Mouse (Mus musculus) CH12.LX (cell line): ENCODE results near the gene Hoxb2. TPM values are rescaled to one million over a fixed set of nuclear protein-coding genes. Genes with fewer than 3 reads are reported as not detected.
A peak's percentile ranks its signal among the peaks of the same experiment; 100 is the strongest.

Experiments
- DNase-seq: peaks from one replicate; pipeline ENCODE4 v3.0.0-alpha.2; 2013; ENCODE audit errors: extremely low read depth
- H3K27ac ChIP-seq: 2 replicates; pipeline ENCODE4 v1.5.1; 2012; ENCODE audit warnings: low read depth, mild to moderate bottlenecking, control low read depth, moderate library complexity; ENCODE audit not compliant: insufficient read depth
- H3K27me3 ChIP-seq: replicated peaks from 2 replicates; pipeline ENCODE3; 2012; ENCODE audit warnings: inconsistent platforms
- H3K36me3 ChIP-seq, 2 experiments: replicated peaks in 1 of 2; 2 replicates each; pipeline versions ENCODE3 to v1.6.1; 2012; ENCODE audit warnings: inconsistent platforms in 1 of 2, low read length in 1 of 2, mild to moderate bottlenecking in 1 of 2, mixed read lengths in 1 of 2, moderate library complexity in 1 of 2; ENCODE audit not compliant: control insufficient read depth in 1 of 2, insufficient read depth in 1 of 2
- H3K4me1 ChIP-seq, 2 experiments: 2 replicates each; pipeline ENCODE4 v1.6.1; 2012; ENCODE audit warnings: inconsistent platforms in 1 of 2, moderate library complexity in 1 of 2; ENCODE audit not compliant: insufficient read depth in 2 of 2, control insufficient read depth in 1 of 2
- H3K4me2 ChIP-seq: 2 replicates; pipeline ENCODE4 v1.6.1; 2012; ENCODE audit warnings: low read depth, mild to moderate bottlenecking, control low read depth; ENCODE audit not compliant: poor library complexity, insufficient read depth, severe bottlenecking
- H3K4me3 ChIP-seq, 3 experiments: fragments of 150-350 bp in 1 of 3; sonication (generic) in 1 of 3; replicated peaks in 1 of 3; 2 replicates each; pipeline versions ENCODE3 to v1.5.1; 2011 to 2012; ENCODE audit warnings: low read depth in 2 of 3, low read length in 2 of 3, mild to moderate bottlenecking in 2 of 3, moderate library complexity in 2 of 3, control low read depth in 1 of 3, improper control_type of control experiment in 1 of 3, inconsistent platforms in 1 of 3, mixed read lengths in 1 of 3; ENCODE audit not compliant: poor library complexity in 1 of 3
- H3K79me2 ChIP-seq: replicated peaks from 2 replicates; pipeline ENCODE4 v1.6.1; 2012; ENCODE audit warnings: mild to moderate bottlenecking, moderate library complexity; ENCODE audit not compliant: control insufficient read depth, poor library complexity, insufficient read depth, severe bottlenecking; ENCODE audit errors: extremely low read depth
- H3K9ac ChIP-seq: 2 replicates; pipeline ENCODE4 v1.6.1; 2012; ENCODE audit warnings: low read depth, mild to moderate bottlenecking, control low read depth, moderate library complexity; ENCODE audit not compliant: insufficient read depth
- H3K9me3 ChIP-seq: replicated peaks from 2 replicates; pipeline ENCODE3; 2012; ENCODE audit warnings: low read length, inconsistent platforms, mixed read lengths
- BHLHE40 ChIP-seq: IDR thresholded peaks from 2 replicates; pipeline ENCODE4 v1.6.1; 2011; ENCODE audit warnings: mild to moderate bottlenecking, low read depth, low read length, improper control_type of control experiment
- E2F4 ChIP-seq: IDR thresholded peaks from 2 replicates; pipeline ENCODE4 v1.6.1; 2011; ENCODE audit warnings: low read depth, low read length, improper control_type of control experiment; ENCODE audit not compliant: insufficient replicate concordance
- ETS1 ChIP-seq: conservative IDR thresholded peaks from 2 replicates; pipeline ENCODE4 v1.6.1; 2012; ENCODE audit warnings: low read depth, mild to moderate bottlenecking, inconsistent platforms, low read length, improper control_type of control experiment, moderate library complexity
- GABPA ChIP-seq: IDR thresholded peaks from 2 replicates; pipeline ENCODE4 v1.6.1; 2012; ENCODE audit warnings: low read depth, low read length, improper control_type of control experiment, inconsistent platforms; ENCODE audit not compliant: insufficient replicate concordance
- HCFC1 ChIP-seq: IDR thresholded peaks from 2 replicates; pipeline ENCODE4 v1.6.1; 2012; ENCODE audit warnings: low read depth, mild to moderate bottlenecking, inconsistent platforms, low read length, improper control_type of control experiment
- IRF4 ChIP-seq: IDR thresholded peaks from 2 replicates; pipeline ENCODE4 v1.6.1; 2014; ENCODE audit warnings: low read depth, mild to moderate bottlenecking, inconsistent platforms, low read length, improper control_type of control experiment
- JUND ChIP-seq: conservative IDR thresholded peaks from 2 replicates; pipeline ENCODE4 v1.6.1; 2011; ENCODE audit warnings: low read depth, low read length, improper control_type of control experiment
- KAT2A ChIP-seq: IDR thresholded peaks from 2 replicates; pipeline ENCODE4 v1.6.1; 2012; ENCODE audit warnings: low read length, improper control_type of control experiment, inconsistent platforms; ENCODE audit not compliant: insufficient replicate concordance
- MAFK ChIP-seq: IDR thresholded peaks from 2 replicates; pipeline ENCODE4 v1.6.1; 2011; ENCODE audit warnings: low read length, improper control_type of control experiment; ENCODE audit not compliant: insufficient replicate concordance
- MAZ ChIP-seq: IDR thresholded peaks from 2 replicates; pipeline ENCODE4 v1.6.1; 2012; ENCODE audit warnings: low read depth, mild to moderate bottlenecking, inconsistent platforms, low read length, improper control_type of control experiment, moderate library complexity
- MEF2A ChIP-seq: IDR thresholded peaks from 2 replicates; pipeline ENCODE4 v1.6.1; 2014; ENCODE audit warnings: low read depth, mild to moderate bottlenecking, inconsistent platforms, low read length, improper control_type of control experiment, borderline replicate concordance
- MXI1 ChIP-seq: IDR thresholded peaks from 2 replicates; pipeline ENCODE4 v1.6.1; 2011; ENCODE audit warnings: mild to moderate bottlenecking, low read depth, low read length, improper control_type of control experiment
- NELFE ChIP-seq: IDR thresholded peaks from 2 replicates; pipeline ENCODE4 v1.6.1; 2011; ENCODE audit warnings: low read depth, low read length, improper control_type of control experiment
- POLR2A ChIP-seq: IDR thresholded peaks from 2 replicates; pipeline ENCODE4 v1.6.1; 2011; ENCODE audit warnings: low read depth, mild to moderate bottlenecking, improper control_type of control experiment, low read length
- SIN3A ChIP-seq: IDR thresholded peaks from 2 replicates; pipeline ENCODE4 v1.6.1; 2012; ENCODE audit warnings: low read length, improper control_type of control experiment, inconsistent platforms
- TCF12 ChIP-seq: IDR thresholded peaks from 2 replicates; pipeline ENCODE4 v1.6.1; 2014; ENCODE audit warnings: low read depth, mild to moderate bottlenecking, inconsistent platforms, low read length, improper control_type of control experiment
- USF1 ChIP-seq: IDR thresholded peaks from 2 replicates; pipeline ENCODE4 v1.6.1; 2014; ENCODE audit warnings: low read depth, mild to moderate bottlenecking, inconsistent platforms, low read length, improper control_type of control experiment
- USF2 ChIP-seq: conservative IDR thresholded peaks from 2 replicates; pipeline ENCODE4 v1.6.1; 2011; ENCODE audit warnings: low read depth, low read length, improper control_type of control experiment
- ZC3H11A ChIP-seq: IDR thresholded peaks from 2 replicates; pipeline ENCODE4 v1.6.1; 2012; ENCODE audit warnings: low read depth, mild to moderate bottlenecking, inconsistent platforms, low read length, improper control_type of control experiment
- ZMIZ1 ChIP-seq: IDR thresholded peaks from 2 replicates; pipeline ENCODE4 v1.6.1; 2012; ENCODE audit warnings: low read depth, mild to moderate bottlenecking, inconsistent platforms, low read length, improper control_type of control experiment
- dilution Hi-C: fragments of 300-500 bp; cut with MboI; formaldehyde crosslinking; loops from 2 replicates; pipeline ENCODE4 v1.14.3; 2020; ENCODE audit warnings: low sequenced_read_pairs; ENCODE audit not compliant: extremely low pct_unique_long_range_greater_than_20kb, extremely low pct_ligation_motif_present
- in situ Hi-C: fragments of 300-500 bp; cut with MboI; formaldehyde crosslinking; loops from 3 replicates; pipeline ENCODE4 v1.14.3; 2019; ENCODE audit warnings: low sequenced_read_pairs, low pct_ligation_motif_present, low pct_unique_long_range_greater_than_20kb, mixed read lengths
- polyA plus RNA-seq: library from polyadenylated mRNA; unstranded; fragments of >175 nt; gene quantifications from 2 replicates; pipeline ENCODE4 v1.2.1, GENCODE M21; 2012; ENCODE audit warnings: low read depth; ENCODE audit not compliant: insufficient read length
- total RNA-seq, 2 experiments: library from RNA; depleted of rRNA; stranded (reverse); fragments of 300-350 nt in 1 of 2; fragments of >200 nt in 1 of 2; gene quantifications; 2 replicates each; pipeline ENCODE4 v1.2.3; 2012 to 2014

Gene Hoxb2
- total and polyA plus RNA-seq, 3 experiments: not detected

GRCm38 (mm10) chr11:96343206-96343745, 7.0 kb upstream of the Hoxb2 start:
- peaks cover 11% of the 10 kb centered on the region for H3K27me3 ChIP-seq

GRCm38 (mm10) chr11:96344061-96344877, 6.1 kb upstream of the Hoxb2 start:
- Histone ChIP-seq H3K4me1 (peaks cover 3 to 9% of the 10 kb centered on the region in 2 experiments; a peak in 2 of 4 replicates), H3K36me3 (peaks cover 0 to 10% of the 10 kb centered on the region in 2 experiments), H3K4me3 (no peak overlapping the region), H3K9ac (no peak overlapping the region), H3K27ac (no peak overlapping the region), H3K4me2 (no peak overlapping the region), H3K27me3 (peaks cover 8% of the 10 kb centered on the region), H3K79me2 (no peaks in the 10 kb centered on the region), H3K9me3 (peaks cover 8% of the 10 kb centered on the region)
- no peak for DNase-seq
- no peak for TF ChIP-seq SIN3A
- 0 out of 2 replicates have a peak, but pooled peaks have one; percentile 26 for TF ChIP-seq BHLHE40
- peak; percentile 42 for TF ChIP-seq USF1
- in situ Hi-C loops (no loop called here), dilution Hi-C loops (no loop called here)

More at GRCm38 (mm10) chr11:96343206-96343745, 7.0 kb upstream of the Hoxb2 start:
- dilution Hi-C loops: no loop called here
- Histone ChIP-seq H3K36me3 (peaks cover 0 to 10% of the 10 kb centered on the region in 2 experiments), H3K4me2 (no peak overlapping the region), H3K27ac (no peak overlapping the region), H3K79me2 (no peaks in the 10 kb centered on the region), H3K4me1 (peaks cover 3 to 9% of the 10 kb centered on the region in 2 experiments; a peak in 2 of 4 replicates), H3K9me3 (peaks cover 8% of the 10 kb centered on the region), H3K4me3 (no peak overlapping the region), H3K9ac (no peak overlapping the region)
- DNase-seq: no peak
- in situ Hi-C loops: no loop called here
- TF ChIP-seq USF1 (no peak), JUND (no peak), USF2 (no peak), SIN3A (no peak), POLR2A (no peak), NELFE (no peak), TCF12 (no peak), IRF4 (no peak)

GRCm38 (mm10) chr11:96344878-96345159, 5.5 kb upstream of the Hoxb2 start:
- dilution Hi-C loops: no loop called here
- no peak overlapping the region for H3K9ac ChIP-seq
- no peak overlapping the region for H3K4me3 ChIP-seq
- H3K9me3 ChIP-seq: peaks cover 8% of the 10 kb centered on the region
- TF ChIP-seq E2F4 (no peak), ETS1 (no peak), TCF12 (no peak), ZC3H11A (no peak), GABPA (no peak), ZMIZ1 (no peak), POLR2A (no peak), BHLHE40 (no peak), SIN3A (no peak), MEF2A (no peak), MAFK (no peak), USF2 (no peak), HCFC1 (no peak), USF1 (no peak), KAT2A (no peak), MXI1 (no peak), MAZ (no peak)
- TF ChIP-seq, all 38 proteins: peak for 0
- Histone ChIP-seq H3K4me2 (no peak overlapping the region), H3K36me3 (peaks cover 0 to 10% of the 10 kb centered on the region in 2 experiments), H3K27me3 (peaks cover 9% of the 10 kb centered on the region), H3K4me1 (peaks cover 3 to 9% of the 10 kb centered on the region in 2 experiments; a peak in 2 of 4 replicates), H3K79me2 (no peaks in the 10 kb centered on the region), H3K27ac (no peak overlapping the region)
- in situ Hi-C loops: no loop called here
- no peak for DNase-seq
